Mouse (Mus musculus) stomach, embryonic 16.5 days (tissue): ENCODE results near the gene Slc1a3. TPM values are rescaled to one million over a fixed set of nuclear protein-coding genes. Genes with fewer than 3 reads are reported as not detected.

Experiments
- ATAC-seq: fragments of 200-750 bp; cut with Nextera tagmentation; 2 replicates; pipeline ENCODE4 v1.8.0; 2017; ENCODE audit warnings: moderate number of reproducible peaks, moderate TSS enrichment; ENCODE audit not compliant: insufficient read depth, low FRiP score
- H3K27ac ChIP-seq: fragments of 300-500 bp; sonication (generic); 2 replicates; pipeline ENCODE4 v1.5.1; 2014; ENCODE audit warnings: low read length
- H3K27me3 ChIP-seq: fragments of 300-500 bp; sonication (generic); 2 replicates; pipeline ENCODE4 v1.6.1; 2014; ENCODE audit warnings: low read length, control low read depth, mixed read lengths; ENCODE audit not compliant: control insufficient read depth, insufficient read depth
- H3K36me3 ChIP-seq: fragments of 300-500 bp; sonication (generic); 2 replicates; pipeline ENCODE4 v1.6.1; 2014; ENCODE audit warnings: low read length; ENCODE audit not compliant: control insufficient read depth, insufficient read depth
- H3K4me1 ChIP-seq: fragments of 300-500 bp; sonication (generic); 2 replicates; pipeline ENCODE4 v1.6.1; 2014; ENCODE audit warnings: low read length, control low read depth, mixed read lengths; ENCODE audit not compliant: control insufficient read depth, insufficient read depth
- H3K4me2 ChIP-seq: fragments of 300-500 bp; sonication (generic); 2 replicates; pipeline ENCODE4 v1.6.1; 2014; ENCODE audit warnings: low read depth, low read length, mixed read lengths
- H3K4me3 ChIP-seq: fragments of 300-500 bp; sonication (generic); replicated peaks from 2 replicates; pipeline ENCODE4 v1.5.1; 2014; ENCODE audit warnings: mild to moderate bottlenecking, low read length
- H3K9ac ChIP-seq: fragments of 300-500 bp; sonication (generic); 2 replicates; pipeline ENCODE4 v1.6.1; 2014; ENCODE audit warnings: low read length
- H3K9me3 ChIP-seq: fragments of 300-500 bp; sonication (generic); replicated peaks from 2 replicates; pipeline ENCODE4 v1.6.1; 2016; ENCODE audit warnings: low read length, control low read depth; ENCODE audit not compliant: control insufficient read depth
- WGBS: fragments of 180-500 bp; shearing (Covaris S2); extraction: QIAGEN DNeasy Blood & Tissue Kit; methylation state at CpG from one replicate; pipeline ENCODE4 v1.1.7; 2014; 5-methylcytosine and 5-hydroxymethylcytosine counted together
- polyA plus RNA-seq: library from polyadenylated mRNA; unstranded; fragments of >200 nt; fragmentation: Nextera tagmentation; extraction: Ambion mirVana; gene quantifications from 2 replicates; pipeline ENCODE4 v1.2.1, GENCODE M21; 2015

Slc1a3 gene
- polyA plus RNA-seq, 1 experiment from 2014 or later = 14.2 TPM

GRCm38 (mm10) chr15:8733669-8734362 lies 23.3 kb upstream of the Slc1a3 start:
- Histone ChIP-seq H3K9ac (no peak overlapping the region), H3K27ac (no peak overlapping the region), H3K4me1 (no peaks in the 10 kb centered on the region), H3K36me3 (no peaks in the 10 kb centered on the region), H3K27me3 (no peaks in the 10 kb centered on the region), H3K4me3 (no peak overlapping the region), H3K9me3 (no peaks in the 10 kb centered on the region), H3K4me2 (no peak overlapping the region)
- 24% methylated on average over 7 of the region's 7 CpGs for WGBS
- no peak for ATAC-seq

DNA sequence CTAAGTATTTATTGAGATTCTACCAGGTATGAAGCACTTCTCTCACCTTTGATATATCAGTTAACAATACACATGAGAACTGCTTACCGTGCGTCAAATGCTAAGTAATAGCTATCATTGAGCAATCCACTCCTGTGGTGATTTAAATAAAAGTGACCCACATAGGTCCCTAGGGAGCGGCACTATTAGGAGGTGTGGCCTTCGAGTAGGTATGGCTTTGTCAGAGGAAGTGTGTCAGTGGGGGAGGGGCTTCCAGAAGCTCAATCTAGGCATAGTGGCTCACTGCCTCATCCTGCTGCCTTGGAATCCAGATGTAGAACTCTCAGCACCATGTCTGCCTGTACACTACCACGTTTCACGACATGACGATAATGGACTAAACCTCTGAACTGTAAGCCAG lies 18.3 kb upstream of the Slc1a3 start:
- no peak for ATAC-seq
- no peaks in the 10 kb centered on the region for H3K27me3 ChIP-seq
- H3K27ac ChIP-seq = no peak overlapping the region
- no peaks in the 10 kb centered on the region for H3K36me3 ChIP-seq
- no peak overlapping the region for H3K9ac ChIP-seq
- no peaks in the 10 kb centered on the region for H3K9me3 ChIP-seq
- H3K4me1 ChIP-seq = no peaks in the 10 kb centered on the region
- H3K4me3 ChIP-seq = no peak overlapping the region
- no peak overlapping the region for H3K4me2 ChIP-seq
- WGBS = 86% methylated on average over 7 of the region's 7 CpGs

- Histone ChIP-seq H3K9ac (no peak overlapping the region), H3K4me2 (no peak overlapping the region), H3K9me3 (no peaks in the 10 kb centered on the region), H3K4me3 (no peak overlapping the region), H3K36me3 (no peaks in the 10 kb centered on the region), H3K27me3 (no peaks in the 10 kb centered on the region), H3K27ac (no peak overlapping the region; the same call in 1 of the 2 replicates), H3K4me1 (no peaks in the 10 kb centered on the region; the same call in 1 of the 2 replicates)
- ATAC-seq = peak; percentile 40; the same call in 1 of the 2 replicates
- 64% methylated on average over 14 of the region's 14 CpGs for WGBS
These were observed 12.0 kb upstream of the Slc1a3 start for GRCm38 (mm10) chr15:8722386-8723100.

GRCm38 (mm10) chr15:8721746-8722145 lies 11.2 kb upstream of the Slc1a3 start:
- H3K27me3 ChIP-seq = no peaks in the 10 kb centered on the region
- no peak overlapping the region for H3K9ac ChIP-seq
- no peak overlapping the region for H3K27ac ChIP-seq
- H3K9me3 ChIP-seq = no peaks in the 10 kb centered on the region
- H3K4me3 ChIP-seq = no peak overlapping the region
- H3K4me2 ChIP-seq = no peak overlapping the region
- no peak for ATAC-seq
- WGBS = 90% methylated on average over 3 of the region's 3 CpGs
- H3K4me1 ChIP-seq = no peaks in the 10 kb centered on the region; the same call in none of the 2 replicates
- H3K36me3 ChIP-seq = no peaks in the 10 kb centered on the region

GRCm38 (mm10) chr15:8721005-8721404 lies 10.4 kb upstream of the Slc1a3 start:
- no peaks in the 10 kb centered on the region for H3K36me3 ChIP-seq
- no peak for ATAC-seq
- H3K4me1 ChIP-seq = no peaks in the 10 kb centered on the region; the same call in none of the 2 replicates
- H3K9me3 ChIP-seq = no peaks in the 10 kb centered on the region
- H3K27ac ChIP-seq = no peak overlapping the region
- no peak overlapping the region for H3K4me2 ChIP-seq
- H3K9ac ChIP-seq = no peak overlapping the region
- no peaks in the 10 kb centered on the region for H3K27me3 ChIP-seq
- H3K4me3 ChIP-seq = no peak overlapping the region
- 60% methylated on average over 3 of the region's 3 CpGs for WGBS

DNA sequence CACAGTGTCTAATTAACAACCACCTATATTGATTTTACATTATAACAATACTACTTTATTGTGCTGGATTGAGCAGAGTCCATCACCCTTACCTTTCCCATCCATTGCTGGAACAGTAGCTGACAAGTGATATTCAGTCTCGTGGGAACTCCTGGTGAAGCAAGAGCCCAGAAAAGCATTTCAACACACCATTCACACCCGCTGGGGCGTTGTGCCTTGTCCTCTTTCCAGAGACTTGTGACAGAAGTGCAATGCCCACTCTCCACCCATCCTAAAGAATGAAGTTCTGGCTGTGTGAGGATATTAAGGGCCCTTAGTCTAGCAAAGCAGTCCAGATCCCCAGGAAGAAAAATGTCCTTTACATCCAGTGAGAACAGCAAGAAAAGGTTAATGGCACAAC lies 7.9 kb upstream of the Slc1a3 start:
- WGBS = 79% methylated on average over 3 of the region's 3 CpGs

GRCm38 (mm10) chr15:8717021-8717571 lies 6.5 kb upstream of the Slc1a3 start:
- H3K9ac ChIP-seq = no peak overlapping the region
- H3K4me1 ChIP-seq = no peaks in the 10 kb centered on the region; the same call in 1 of the 2 replicates
- H3K27me3 ChIP-seq = no peaks in the 10 kb centered on the region
- no peak overlapping the region for H3K27ac ChIP-seq
- ATAC-seq = no peak
- peak overlapping the region; percentile 38; the same call in 1 of the 2 replicates for H3K4me2 ChIP-seq
- H3K4me3 ChIP-seq = no peak overlapping the region
- no peaks in the 10 kb centered on the region for H3K9me3 ChIP-seq
- H3K36me3 ChIP-seq = no peaks in the 10 kb centered on the region
- WGBS = 35% methylated on average over 6 of the region's 6 CpGs

More for the DNA sequence above, 7.9 kb upstream of the Slc1a3 start:
- no peaks in the 10 kb centered on the region for H3K9me3 ChIP-seq
- no peaks in the 10 kb centered on the region for H3K36me3 ChIP-seq
- H3K9ac ChIP-seq = no peak overlapping the region
- no peaks in the 10 kb centered on the region; the same call in none of the 2 replicates for H3K4me1 ChIP-seq
- no peaks in the 10 kb centered on the region for H3K27me3 ChIP-seq
- ATAC-seq = no peak
- no peak overlapping the region for H3K4me2 ChIP-seq
- no peak overlapping the region for H3K27ac ChIP-seq
- no peak overlapping the region for H3K4me3 ChIP-seq

DNA sequence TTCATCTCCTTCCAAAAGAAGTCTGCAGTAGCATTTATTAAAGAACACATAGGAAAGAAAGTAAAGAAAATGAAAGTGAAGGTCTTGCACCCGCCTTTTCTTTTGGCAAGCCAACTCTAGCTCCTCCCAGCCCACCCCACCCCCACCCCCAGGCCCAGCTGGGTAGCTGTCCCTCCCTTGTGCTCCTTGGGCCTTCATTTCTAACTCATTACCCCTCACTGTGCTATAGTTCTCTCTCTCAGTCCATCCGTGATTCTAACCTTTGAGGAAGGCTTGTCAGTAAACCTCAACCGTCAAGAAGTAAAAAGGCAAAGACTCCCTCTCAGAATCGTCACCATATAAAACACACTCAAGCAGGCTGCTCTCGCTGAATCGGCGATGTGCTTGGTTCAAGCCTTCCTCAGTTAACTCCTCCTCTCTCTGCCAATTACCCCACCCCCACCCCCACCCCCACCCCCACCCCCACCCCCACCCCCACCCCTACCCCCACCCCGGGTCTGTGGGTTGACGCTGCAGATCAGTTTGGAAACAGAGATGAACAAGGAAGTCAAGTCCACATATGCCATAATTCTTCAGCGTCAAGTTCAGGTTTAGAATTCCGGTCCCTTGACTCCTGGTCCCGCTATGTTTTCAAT lies 5.9 kb upstream of the Slc1a3 start:
- ATAC-seq = no peak
- Histone ChIP-seq H3K4me3 (no peak overlapping the region; the same call in 1 of the 2 replicates), H3K4me1 (no peaks in the 10 kb centered on the region; the same call in 1 of the 2 replicates), H3K9ac (no peak overlapping the region), H3K27me3 (no peaks in the 10 kb centered on the region), H3K4me2 (peak overlapping the region; percentile 38), H3K9me3 (no peaks in the 10 kb centered on the region), H3K36me3 (no peaks in the 10 kb centered on the region), H3K27ac (no peak overlapping the region)
- WGBS = 15% methylated on average over 12 of the region's 12 CpGs

GRCm38 (mm10) chr15:8715666-8716065 lies 5.1 kb upstream of the Slc1a3 start:
- Histone ChIP-seq H3K36me3 (no peaks in the 10 kb centered on the region), H3K4me3 (no peak overlapping the region), H3K9me3 (no peaks in the 10 kb centered on the region), H3K9ac (no peak overlapping the region), H3K27me3 (no peaks in the 10 kb centered on the region), H3K27ac (no peak overlapping the region), H3K4me1 (no peaks in the 10 kb centered on the region; the same call in 1 of the 2 replicates), H3K4me2 (no peak overlapping the region)
- no peak for ATAC-seq
